Mouse (Mus musculus) brain, adult 2 months (tissue): Measurements from ENCODE around the gene Agbl3.
A peak's percentile ranks its signal among the peaks of the same experiment; 100 is the strongest.

Experiments used
- DNase-seq: peaks from one replicate; pipeline ENCODE4 v3.0.0; 2011; ENCODE audit warnings: low read depth, low spot score

Gene Agbl3

DNA sequence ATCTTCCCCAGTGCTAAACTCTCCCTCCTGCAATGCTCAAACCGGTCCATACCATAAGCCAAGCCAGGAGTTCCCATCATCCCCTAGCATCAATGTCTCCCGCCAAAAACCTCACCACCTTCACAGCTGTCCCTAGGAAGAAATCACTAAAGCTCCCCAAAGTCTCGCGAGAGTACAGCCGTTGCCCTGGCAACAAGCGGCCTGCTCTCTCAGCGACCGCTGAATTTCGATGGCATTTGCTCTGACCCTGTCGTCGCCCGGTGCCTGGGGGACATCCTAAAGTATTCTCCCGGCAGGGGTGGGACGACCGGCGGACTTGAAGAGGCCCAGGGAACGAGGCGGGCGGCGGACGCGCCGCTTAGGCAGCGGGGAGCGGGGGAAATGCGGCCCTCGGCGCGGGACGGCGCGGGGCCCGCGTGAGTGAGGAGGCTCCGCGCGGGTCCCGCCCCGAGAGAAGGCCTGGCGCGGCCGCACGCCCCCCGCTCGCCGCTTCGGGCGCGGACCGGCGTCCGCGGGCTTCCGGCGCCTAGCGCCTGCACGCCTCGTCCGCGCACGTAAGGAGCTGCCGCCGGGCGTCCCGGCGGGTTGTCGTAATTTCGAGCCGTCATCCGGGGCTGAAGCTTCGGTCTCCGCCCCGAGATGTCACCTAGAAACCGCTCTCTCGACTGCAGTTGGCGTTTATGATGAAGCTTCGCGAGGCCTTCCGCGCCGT is at the start of gene Agbl3:
TSS of gene Agbl3 (plus strand) at position 202 of the 712 bp plus-strand sequence.
- DNase-seq: peak; percentile 97

DNA sequence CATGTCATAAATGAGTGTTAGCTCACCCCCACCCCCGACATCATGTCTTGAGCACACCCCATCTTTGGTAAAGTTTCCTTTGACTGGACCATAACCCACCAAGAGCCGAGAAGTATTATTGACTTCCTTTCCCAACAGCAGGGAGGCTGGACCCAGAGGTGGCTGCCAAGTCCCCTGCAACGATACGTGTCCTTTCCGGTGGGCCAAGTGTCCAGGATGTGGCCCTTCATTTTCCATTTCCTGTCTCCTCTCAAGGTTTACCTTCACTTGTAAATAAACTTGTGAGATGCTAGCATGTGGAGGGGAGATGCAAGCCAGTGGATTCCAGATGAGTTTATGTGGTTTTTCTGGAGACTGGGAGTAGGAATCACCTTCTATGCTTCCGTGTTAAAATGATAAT is 49.2 kb upstream of the Agbl3 start:
- DNase-seq: no peak

DNA sequence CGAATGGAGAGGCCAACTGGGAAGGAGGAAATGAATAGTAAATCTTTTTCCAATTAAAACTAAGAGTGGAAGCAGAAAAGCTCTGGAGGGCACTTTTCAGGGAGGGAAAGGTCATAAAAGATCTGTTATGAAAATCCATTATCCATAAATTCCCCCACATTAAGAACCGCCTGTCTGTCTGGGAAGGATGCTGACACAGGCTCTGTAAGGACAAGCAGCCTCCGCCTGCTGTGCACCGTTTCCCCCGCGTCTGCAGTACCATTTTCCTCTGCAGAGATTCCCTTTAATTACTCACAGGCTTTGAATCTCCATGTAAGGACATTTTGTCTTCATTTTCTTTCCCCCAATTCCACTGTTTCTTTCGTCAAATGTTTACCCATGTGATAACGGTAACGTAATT is 48.7 kb upstream of the Agbl3 start:
- DNase-seq: peak; percentile 28

DNA sequence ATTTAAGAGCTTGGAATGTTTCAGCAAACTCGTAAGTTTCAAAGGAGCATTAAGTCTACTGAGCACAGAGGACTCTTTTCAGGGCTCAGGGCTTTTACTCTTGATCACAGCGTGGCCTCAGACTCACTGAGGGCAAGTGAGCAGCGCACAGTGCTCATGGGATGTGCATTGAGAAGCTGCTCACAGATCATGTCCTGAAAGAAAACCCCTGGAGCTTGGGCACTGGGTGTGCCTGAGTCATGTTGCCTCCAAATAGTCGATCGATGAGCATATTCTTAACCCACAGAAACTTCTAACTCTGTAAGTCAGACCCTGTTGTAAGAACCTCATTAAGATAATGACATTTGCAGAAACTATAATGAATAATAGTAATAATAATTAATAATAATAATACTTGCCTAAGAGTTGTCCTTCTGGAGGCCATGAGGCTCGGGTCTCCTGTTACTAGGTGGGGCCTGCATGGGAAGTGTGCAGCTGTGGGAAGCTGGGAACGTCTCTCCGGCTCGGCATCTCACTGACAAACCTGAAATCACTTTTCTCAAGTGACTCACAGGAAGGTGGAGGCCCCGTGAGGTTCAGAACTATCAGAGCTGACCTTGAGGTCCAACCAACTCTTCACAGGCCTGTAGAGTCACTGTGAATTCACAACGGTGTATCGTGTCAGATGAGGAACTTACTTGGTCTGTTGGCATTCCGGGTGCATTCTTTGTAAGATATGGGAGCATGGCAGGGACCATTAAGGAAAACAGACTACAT is 45.1 kb upstream of the Agbl3 start:
- DNase-seq: no peak

DNA sequence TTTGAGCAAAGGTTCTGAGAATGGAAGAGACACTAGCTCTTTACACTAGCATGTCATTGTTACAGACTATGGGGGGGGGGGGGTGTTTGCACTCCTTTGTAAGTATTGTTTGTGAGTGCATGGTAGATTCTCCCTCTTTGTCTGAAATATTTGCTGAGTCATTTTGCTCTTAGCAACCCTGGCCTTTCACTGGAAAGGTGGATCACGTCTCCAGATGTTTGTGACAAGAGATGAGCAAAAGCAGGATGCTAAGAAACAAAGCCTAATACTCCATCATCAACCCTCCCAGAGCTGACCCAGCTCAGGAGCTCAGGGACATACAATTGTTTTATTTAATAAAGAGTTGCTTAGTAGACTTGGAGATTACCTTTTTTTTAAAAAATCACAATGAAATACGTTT is 43.3 kb upstream of the Agbl3 start:
- DNase-seq: no peak

DNA sequence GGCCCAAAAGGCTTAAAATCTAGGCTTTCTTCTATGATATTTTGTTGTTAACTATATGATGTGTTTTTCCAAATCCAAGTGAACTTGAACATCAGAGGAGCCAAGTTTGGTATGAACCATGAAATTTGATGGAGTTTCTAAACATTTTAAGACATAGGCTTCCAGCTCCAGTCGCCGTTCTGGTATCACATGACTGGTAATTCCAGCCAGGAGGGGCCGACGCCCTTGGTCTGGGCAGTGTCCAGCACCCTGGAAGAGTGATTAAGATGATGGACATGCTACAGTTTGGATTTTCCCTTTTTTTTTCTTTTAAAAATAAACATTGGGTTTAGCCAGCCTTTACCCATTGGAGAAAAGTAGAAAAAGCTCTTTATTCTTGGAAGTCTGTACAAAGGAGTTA is 36.3 kb upstream of the Agbl3 start:
- DNase-seq: no peak

DNA sequence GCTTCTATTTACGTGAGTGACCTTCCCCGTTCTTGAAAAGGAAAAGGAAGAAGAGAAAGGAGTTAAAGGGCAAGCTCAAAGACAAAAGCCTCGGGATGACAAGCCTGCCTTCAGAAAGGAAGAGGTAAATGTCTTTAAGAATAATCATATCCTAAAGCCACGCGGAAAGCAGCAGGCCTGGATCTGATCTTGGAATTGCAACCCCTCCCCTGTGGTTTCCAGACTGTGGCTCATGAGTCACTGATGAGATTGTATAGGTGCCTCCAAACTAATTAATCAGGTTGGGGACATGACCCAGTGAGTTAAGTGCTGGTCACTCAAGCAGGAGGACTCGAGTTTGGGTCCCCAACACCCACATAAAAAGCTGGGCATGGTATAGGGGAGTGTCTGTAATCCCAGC is 32.4 kb upstream of the Agbl3 start:
- no peak for DNase-seq

DNA sequence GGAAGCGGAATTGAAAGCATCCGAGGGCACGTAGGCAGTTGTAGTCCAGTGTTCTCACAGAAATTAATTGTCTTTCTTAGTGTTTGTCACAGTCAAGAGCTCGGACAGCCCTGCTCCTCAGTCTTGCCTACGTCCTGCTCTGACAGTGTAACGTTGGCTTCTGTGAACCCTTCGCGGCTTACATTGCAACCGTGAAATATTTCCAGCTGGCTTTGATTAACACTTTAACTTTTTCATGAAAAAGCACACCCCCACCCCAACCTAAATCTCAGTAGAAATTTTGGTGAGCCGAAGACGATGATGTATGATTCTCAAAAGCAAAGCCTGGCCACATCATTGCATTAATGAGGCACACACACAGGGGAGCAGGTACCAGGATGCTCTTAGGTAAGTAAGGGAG is 31.7 kb upstream of the Agbl3 start:
- DNase-seq: no peak

DNA sequence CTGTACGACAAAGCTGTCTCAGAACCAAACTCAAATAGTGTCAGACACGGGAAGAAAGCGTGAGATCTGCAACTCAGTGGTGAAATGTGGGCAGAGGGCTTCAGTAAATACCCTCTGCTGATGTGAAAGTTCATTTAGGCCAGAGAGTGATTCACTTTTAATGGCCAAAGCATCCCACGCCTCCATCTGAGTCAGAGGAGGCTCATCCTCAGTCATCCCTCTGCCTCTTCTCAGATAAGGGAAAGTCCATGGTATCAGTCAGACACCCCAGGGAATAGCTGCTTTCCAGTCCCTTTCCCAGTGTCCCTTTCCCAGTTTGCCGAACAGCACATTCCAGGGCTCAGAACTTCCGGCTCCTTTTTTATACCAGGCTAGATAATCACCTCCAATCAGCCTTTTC is 30.7 kb upstream of the Agbl3 start:
- no peak for DNase-seq

DNA sequence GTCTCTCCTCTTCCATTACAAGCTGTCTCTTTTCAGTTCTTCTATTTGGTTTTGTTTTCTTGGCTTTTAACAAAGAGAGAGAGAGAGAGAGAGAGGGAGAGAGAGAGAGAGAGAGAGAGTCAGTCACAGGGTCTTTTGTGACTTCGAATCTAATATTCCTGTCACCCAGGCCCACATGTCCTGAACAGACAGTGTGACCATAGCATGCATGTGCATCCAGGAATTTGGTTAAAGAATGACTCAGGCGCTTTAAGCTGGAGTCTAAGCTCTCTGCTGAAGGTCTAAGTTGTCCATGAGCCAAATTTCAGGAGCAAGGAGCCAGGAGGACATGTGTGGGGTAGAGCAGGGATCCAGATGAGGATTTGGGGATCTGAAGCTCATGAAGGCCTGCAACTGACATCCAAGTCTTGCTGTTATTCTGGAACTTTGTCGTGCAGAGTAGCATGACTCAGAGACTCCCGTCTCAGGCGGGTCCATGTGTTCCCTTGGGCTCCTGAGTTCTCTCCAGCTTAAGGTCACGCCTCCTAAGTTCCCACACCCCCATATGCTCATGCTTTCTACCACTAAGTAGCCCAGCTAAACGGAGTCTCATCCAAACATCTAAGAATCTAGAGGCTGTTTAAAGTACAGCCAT is 29.6 kb upstream of the Agbl3 start:
- DNase-seq: peak; percentile 39

DNA sequence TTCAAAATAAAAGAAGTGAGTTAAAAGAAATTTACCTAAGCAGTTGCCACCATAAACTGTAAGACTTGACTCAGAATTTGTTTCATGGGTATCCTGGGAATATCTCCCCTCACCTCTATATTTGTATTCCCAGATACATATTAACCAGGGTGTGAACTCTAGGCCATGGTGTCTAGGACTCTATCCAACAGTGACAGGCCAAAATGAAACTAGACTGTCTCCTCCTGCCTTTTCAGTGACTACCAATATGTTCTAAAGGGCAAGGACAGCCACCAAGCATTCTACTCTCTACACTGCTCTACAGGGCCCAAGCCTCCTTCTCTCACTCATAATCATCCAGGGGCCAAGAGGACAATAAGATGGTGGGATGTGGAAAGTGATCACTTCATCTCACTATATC is 28.6 kb upstream of the Agbl3 start:
- no peak for DNase-seq

DNA sequence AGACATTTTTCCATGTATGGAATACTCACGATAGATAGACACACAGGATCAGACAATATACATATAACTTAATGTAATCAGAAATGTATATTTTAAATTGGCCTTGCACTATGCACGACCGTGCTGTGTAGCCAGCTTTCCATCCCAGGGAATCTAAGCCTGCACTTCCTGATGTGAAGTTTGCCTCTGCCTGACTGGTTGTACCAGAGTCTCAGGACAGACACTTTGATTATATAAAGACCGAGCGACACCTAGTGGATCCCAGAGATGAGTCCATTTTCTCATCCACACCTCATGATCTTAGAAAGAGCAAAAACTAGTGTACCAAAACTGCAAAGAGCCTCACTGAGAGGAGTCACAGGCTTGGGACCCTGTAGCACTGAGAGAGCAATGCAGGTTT is 25.8 kb upstream of the Agbl3 start:
- DNase-seq: peak; percentile 87

DNA sequence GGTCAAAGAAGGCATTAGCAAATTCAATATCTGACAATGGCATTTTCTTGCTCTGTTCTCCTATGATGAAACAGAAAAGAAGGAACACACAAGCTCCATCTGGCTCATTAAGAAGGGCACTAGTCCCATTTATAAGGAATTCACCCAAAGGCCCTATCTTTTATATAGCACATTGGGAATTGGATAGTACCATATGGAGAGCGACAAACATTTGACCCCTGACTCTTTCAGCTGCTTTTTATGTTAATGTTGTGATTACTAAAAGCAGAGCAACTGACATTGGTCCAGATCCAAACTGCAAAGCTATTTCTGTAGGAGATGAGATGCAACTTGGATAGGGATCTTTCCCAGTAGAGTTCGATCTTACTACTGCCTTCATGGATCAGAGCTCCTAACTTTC is 21.9 kb upstream of the Agbl3 start:
- no peak for DNase-seq

DNA sequence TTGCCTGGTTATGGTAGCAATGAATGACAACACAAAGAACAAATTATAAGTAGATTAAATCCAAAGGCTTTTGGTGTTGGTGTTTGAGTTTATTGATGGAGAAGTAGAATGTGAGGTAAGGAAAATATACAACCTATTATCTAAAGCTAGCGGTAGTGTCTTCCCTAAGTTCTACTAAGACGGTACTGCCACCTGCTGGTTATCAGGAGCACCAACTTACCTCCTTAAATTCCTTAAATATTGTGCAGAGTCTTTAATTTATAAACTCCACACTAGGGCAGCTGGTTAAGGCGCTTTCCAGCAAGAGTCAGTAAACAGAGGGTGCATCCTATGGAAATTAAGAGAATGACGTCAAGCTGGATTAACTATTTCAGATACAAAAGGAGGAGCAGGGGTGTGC is 20.2 kb upstream of the Agbl3 start:
- DNase-seq: peak; percentile 78

DNA sequence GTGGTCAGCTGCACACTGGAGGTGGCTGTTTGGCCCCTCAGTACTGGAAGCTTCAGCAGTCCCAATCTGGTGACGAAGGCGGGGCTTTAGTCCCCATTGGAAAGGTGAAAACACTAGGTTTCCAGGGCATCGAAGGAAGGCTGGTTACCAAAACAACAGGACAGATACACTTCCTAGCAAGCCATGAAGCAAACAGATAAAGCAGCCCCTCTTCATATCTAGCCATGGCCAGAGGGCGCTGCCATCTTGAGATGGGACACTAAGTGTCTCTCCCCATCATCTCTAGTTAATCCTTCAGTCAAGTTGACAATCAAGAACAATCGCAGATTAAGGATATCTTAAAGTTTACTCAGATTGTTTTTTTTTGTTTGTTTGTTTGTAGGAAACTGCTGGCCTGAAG is 14.5 kb upstream of the Agbl3 start:
- DNase-seq: no peak

DNA sequence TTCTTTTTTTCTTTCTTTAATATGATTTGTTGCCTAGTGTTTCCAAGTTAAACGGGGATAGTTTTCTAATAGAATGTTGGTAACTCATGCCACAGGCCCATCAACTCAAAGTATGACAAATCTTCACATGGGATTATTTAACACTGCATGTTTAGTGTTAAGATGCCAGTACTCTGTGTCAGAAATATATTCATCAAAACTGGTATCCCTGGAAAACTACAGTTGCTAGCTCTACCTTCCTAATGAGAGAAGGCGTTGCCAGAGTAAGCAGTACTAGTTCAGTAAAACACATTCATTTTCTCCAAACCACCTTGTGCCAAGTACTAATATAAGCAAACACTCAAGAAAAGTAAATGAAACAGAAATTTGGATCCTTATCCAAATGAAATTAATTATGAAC is 10.2 kb upstream of the Agbl3 start:
- DNase-seq: no peak

DNA sequence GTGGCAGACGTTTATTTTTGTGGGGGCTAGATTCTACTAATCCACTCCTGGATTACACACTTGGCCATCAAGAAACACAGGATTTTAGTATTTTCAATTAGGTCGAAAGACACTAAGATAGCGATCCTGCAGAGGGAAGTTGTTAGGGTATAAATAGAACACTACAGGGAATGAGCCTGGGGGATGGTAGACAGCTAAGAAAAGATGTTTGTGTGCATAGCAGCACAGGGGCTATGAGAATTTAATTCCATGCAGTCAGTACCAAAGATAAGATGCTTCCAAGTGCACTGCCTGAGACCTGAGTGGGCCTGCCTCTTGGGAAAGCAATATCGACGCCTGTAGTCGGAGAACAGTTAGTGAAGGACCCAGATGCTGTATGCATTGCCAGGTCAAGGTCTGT is 9.7 kb upstream of the Agbl3 start:
- DNase-seq: peak; percentile 13

DNA sequence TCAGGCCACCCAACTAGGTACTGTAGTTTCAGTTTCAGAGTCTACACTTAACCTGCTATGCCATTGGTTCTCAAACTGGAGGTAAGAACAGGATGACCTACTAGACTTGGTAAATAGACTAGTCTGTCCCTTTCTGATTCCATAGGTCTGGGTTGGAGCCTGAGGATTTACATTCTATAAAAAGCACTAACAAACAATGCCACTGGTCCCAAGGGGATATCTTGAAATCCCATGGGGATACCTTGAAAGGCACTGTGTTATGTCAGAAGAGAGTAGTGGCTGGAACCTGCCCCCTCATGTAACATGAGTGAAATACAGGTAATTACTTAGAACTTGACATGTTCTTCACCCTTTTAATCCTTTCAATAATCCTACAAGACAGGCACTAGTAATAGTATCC is 3.8 kb upstream of the Agbl3 start:
- no peak for DNase-seq

DNA sequence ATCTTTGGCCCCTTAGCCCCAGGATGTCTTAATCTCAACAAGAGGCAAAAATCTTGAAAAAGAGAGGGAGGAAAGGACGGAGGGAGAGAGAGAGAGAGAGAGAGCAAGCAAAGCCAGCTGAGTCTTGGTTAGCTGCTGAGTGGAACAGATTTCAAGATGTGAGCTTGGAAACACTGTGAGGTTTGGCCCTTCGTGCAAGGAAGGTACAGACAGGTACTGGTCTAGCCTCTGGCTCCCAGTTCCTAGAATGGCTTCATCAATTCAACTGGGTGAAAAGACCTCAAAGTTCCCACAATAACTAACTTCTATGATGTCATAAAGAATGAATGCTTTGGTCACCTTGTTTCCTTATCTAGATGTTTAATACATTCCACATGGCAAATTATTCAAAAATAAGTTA is 3.1 kb upstream of the Agbl3 start:
- no peak for DNase-seq

DNA sequence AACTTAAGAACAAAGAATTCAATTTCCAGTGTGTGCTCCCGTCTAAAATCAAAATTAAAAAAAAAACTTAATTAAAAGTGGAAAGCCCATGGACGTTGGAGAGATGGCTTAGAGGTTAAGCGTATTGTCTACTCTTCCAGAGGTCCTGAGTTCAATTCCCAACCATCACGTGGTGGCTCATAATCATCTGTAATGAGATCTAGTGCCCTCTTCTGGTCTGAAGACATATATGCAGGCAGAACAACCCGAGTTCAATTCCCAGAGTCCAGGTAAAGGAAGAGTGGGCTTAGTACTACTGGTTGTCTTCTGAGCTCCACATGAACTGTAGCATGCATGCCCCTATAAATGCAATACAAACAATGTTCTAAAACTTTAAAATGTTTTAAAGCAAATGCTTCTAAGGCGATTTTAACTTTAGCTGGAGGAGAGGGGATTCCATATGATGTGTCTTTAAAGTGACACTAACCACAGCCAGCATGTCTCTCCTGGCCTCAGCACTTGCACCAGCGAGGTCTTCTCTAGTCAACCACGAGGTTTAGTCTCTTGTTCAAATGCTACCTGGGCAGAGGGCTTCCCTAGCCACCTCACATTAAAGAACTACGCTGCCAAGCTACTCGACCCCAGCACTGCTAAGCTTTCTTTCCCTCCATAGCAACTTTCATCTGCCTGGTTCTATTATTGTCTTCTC is 2.1 kb upstream of the Agbl3 start:
- DNase-seq: no peak

DNA sequence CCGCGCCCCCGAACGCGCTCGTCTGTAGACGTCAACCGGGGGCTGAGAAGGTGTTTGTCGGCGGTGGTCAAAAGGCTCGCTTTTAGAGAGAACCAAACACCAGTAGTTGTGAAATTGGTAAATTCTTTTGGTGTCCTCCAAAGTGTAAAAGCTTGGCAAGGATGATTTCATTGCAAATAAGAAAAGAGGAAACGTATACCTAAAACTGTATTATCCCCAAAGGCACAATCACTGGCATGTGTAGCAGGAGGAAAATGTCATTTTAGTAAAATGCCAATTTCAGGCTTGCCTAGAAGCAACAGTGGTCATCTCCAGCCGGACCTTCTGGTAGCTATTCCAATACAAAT is 684 bp downstream of the Agbl3 start:
- DNase-seq: no peak

DNA sequence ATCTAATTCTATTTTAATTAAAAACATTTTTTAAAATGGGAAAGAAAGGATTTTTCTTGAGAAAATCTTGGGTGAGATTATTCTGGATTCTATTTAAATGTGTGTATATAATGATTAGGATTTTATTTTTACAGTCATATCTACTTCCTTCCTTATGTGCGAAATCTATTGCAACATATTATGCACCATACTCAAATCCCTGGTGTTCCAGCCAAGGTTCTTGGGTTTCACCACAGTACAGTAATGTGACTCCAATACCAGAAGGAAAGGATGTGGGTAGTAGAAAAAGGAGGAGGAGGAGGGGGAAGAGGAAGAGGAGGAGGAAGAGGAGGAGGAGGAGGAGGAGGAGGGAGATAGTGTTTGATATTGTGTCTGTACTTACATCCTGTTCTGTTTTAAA is 2.3 kb downstream of the Agbl3 start:
- DNase-seq: no peak

DNA sequence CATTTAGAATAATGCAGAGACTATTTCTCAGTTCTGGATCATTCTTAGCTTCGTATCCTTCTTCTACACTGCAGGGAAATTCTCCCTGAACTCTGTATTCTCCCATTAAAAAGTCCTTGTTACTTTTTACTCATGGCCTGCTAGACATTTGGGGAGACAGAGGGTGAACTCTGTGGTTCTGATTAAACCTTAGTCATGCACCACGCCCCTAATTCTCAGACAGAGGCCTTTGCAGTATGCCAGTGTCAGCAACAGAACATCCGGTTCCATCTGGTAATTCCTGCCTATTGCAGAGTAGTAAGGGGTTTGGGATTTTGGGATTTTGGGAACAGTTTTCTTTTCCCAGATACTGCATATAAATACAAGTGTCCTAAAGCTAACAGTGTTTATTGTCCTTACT is 16.6 kb downstream of the Agbl3 start:
- DNase-seq: peak; percentile 3
